In the genomic region with DNA sequence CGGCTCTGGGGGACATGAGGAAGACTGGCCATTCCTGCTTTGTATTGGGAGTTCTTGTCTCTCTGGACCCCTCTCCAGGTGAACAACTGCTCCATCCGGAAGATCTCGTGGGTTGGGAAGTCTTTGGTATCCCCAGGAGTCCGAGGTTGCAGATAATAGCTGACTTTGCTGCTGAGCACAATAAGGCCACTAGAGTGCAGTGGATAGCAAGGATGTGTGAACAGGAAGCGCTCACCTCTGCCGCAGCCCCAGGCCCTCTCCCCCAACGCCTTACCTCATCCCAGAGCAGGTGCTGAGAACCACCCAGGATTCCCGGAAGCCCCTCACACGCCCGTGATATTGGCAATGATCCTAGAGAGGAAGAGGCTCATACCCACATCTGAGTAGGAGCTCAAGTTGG, we compare ENCODE assay signal across 8 mouse cellular contexts. TPM values are rescaled to one million over a fixed set of nuclear protein-coding genes. Genes with fewer than 3 reads are reported as not detected.
A peak's percentile ranks its signal among the peaks of the same experiment; 100 is the strongest.
DNase-seq lines count a peak whose midpoint lies in the region; ATAC-seq and TF ChIP-seq lines count a peak whose summit lies in the region.

No protein-coding gene starts in this region.

- H3K9ac ChIP-seq in hindbrain, embryonic 14.5 days, result no peak overlapping the region
- no peak overlapping the region for H3K9ac ChIP-seq in liver, embryonic 14.5 days (replicated peaks)
- no peak overlapping the region for H3K9ac ChIP-seq in stomach, embryonic 15.5 days

- intact Hi-C loops in left cerebral cortex, adult 2 months (cut with DNase I), result loop anchor here (5.0 kb wide), 2 partner anchors 106 to 196 kb away; a partner anchor contains a TSS

- H3K4me1 ChIP-seq in hindbrain, embryonic 14.5 days (replicated peaks; ENCODE audit: control insufficient read depth, insufficient read depth, low read length), result peaks cover 20% of the 10 kb centered on the region
- H3K4me1 ChIP-seq in liver, embryonic 14.5 days (replicated peaks; ENCODE audit: control insufficient read depth in 2 of 2, insufficient read depth in 2 of 2, low read length in 1 of 2), result peaks cover 0 to 3% of the 10 kb centered on the region in 2 experiments; a peak in 2 of 4 replicates
- H3K4me1 ChIP-seq in stomach, embryonic 15.5 days, result peaks cover 35% of the 10 kb centered on the region

- no peak for DNase-seq in left cerebral cortex, adult 2 months (ENCODE audit: extremely low spot score in 1 of 2, low spot score in 2 of 2)
- DNase-seq in left cerebral cortex, adult 18-20 months (ENCODE audit: low spot score in 2 of 2), result no peak
- peak; percentile 62 for DNase-seq in brain, embryonic 14.5 days (ENCODE audit: low read depth)
- DNase-seq in hindbrain, embryonic 14.5 days (ENCODE audit: low spot score), result peak; percentile 61
- DNase-seq in liver, embryonic 14.5 days (ENCODE audit: low read depth in 3 of 3, low spot score in 3 of 3), result no peak
- DNase-seq in cerebellum, adult 9-11 months, result no peak
- no peak for DNase-seq in ovary, adult 18-20 months (ENCODE audit: low spot score)

- TF ChIP-seq EP300 in liver, embryonic 14.5 days (IDR thresholded peaks at IDR 0.05; ENCODE audit: low read depth), result no peak

- 2% methylated on average over 10 of the region's 10 CpGs for WGBS in hindbrain, embryonic 14.5 days
- 1% methylated on average over 10 of the region's 10 CpGs for WGBS in liver, embryonic 14.5 days (ENCODE audit: insufficient replicate concordance)
- 4% methylated on average over 10 of the region's 10 CpGs for WGBS in stomach, embryonic 15.5 days

- H3K9me3 ChIP-seq in hindbrain, embryonic 14.5 days (ENCODE audit: control insufficient read depth, low read length), result no peaks in the 10 kb centered on the region
- no peaks in the 10 kb centered on the region for H3K9me3 ChIP-seq in liver, embryonic 14.5 days (ENCODE audit: control insufficient read depth, low read length)
- no peaks in the 10 kb centered on the region for H3K9me3 ChIP-seq in stomach, embryonic 15.5 days

- no peak overlapping the region for H3K4me3 ChIP-seq in left cerebral cortex, adult 2 months
- H3K4me3 ChIP-seq in hindbrain, embryonic 14.5 days (replicated peaks; ENCODE audit: low read length), result no peak overlapping the region
- no peak overlapping the region for H3K4me3 ChIP-seq in liver, embryonic 14.5 days (ENCODE audit: insufficient read depth in 1 of 2, low read depth in 2 of 2, low read length in 2 of 2)
- H3K4me3 ChIP-seq in stomach, embryonic 15.5 days (replicated peaks), result peak overlapping the region; percentile 5; the same call in 1 of the 2 replicates

- TF ChIP-seq CTCF in left cerebral cortex, adult 2 months (IDR thresholded peaks at IDR 0.05), result peak; percentile 41
- peak; percentile 63; the same call in 1 of the 2 replicates for TF ChIP-seq CTCF in brain, embryonic 14.5 days (IDR thresholded peaks at IDR 0.05; ENCODE audit: borderline replicate concordance, extremely low read depth, insufficient read depth, insufficient read length)
- TF ChIP-seq CTCF in liver, embryonic 14.5 days (IDR thresholded peaks at IDR 0.05; ENCODE audit: low read depth), result peak; percentile 75

- no peaks in the 10 kb centered on the region for H3K36me3 ChIP-seq in hindbrain, embryonic 14.5 days (replicated peaks; ENCODE audit: control insufficient read depth, insufficient read depth)
- H3K36me3 ChIP-seq in liver, embryonic 14.5 days (replicated peaks; ENCODE audit: control insufficient read depth, insufficient read depth, low read depth), result no peaks in the 10 kb centered on the region
- H3K36me3 ChIP-seq in stomach, embryonic 15.5 days, result no peaks in the 10 kb centered on the region

- H3K27ac ChIP-seq in left cerebral cortex, adult 2 months, result no peak overlapping the region
- no peak overlapping the region for H3K27ac ChIP-seq in hindbrain, embryonic 14.5 days
- no peak overlapping the region for H3K27ac ChIP-seq in liver, embryonic 14.5 days
- H3K27ac ChIP-seq in stomach, embryonic 15.5 days, result no peak overlapping the region

- no peak for ATAC-seq in hindbrain, embryonic 14.5 days (ENCODE audit: low FRiP score)
- no peak for ATAC-seq in liver, embryonic 14.5 days (ENCODE audit: insufficient read depth)
- ATAC-seq in stomach, embryonic 15.5 days (ENCODE audit: insufficient read depth, low FRiP score, low read depth), result no peak

- peaks cover 49% of the 10 kb centered on the region for H3K27me3 ChIP-seq in hindbrain, embryonic 14.5 days (ENCODE audit: control insufficient read depth, insufficient read depth, low read length)
- peaks cover 51% of the 10 kb centered on the region for H3K27me3 ChIP-seq in liver, embryonic 14.5 days (ENCODE audit: control insufficient read depth, insufficient read depth, low read length)
- H3K27me3 ChIP-seq in stomach, embryonic 15.5 days (replicated peaks), result peaks cover 38% of the 10 kb centered on the region

- H3K4me2 ChIP-seq in hindbrain, embryonic 14.5 days (replicated peaks), result no peak overlapping the region
- no peak overlapping the region for H3K4me2 ChIP-seq in liver, embryonic 14.5 days (ENCODE audit: low read depth)
- H3K4me2 ChIP-seq in stomach, embryonic 15.5 days, result peak overlapping the region; percentile 19

- no peak for TF ChIP-seq POLR2A in brain, embryonic 14.5 days (IDR thresholded peaks at IDR 0.05; ENCODE audit: borderline replicate concordance, extremely low read depth, insufficient read depth, insufficient read length, poor library complexity, severe bottlenecking)

RNA-seq across cellular contexts. Expression of a gene that starts 7.4 kb away (rescaled TPM):
- total RNA-seq in left cerebral cortex, adult 2 months (2021), result 1 to 10 TPM; 8.9 to 9.6 TPM
- total RNA-seq in left cerebral cortex, adult 18-20 months (2021), result 10 to 100 TPM in 1 of 2 experiments, 1 to 10 TPM in 1; 6.4 to 12.4 TPM
- 4.9 and 5.4 TPM in 2 replicates for polyA plus RNA-seq in brain, embryonic 14.5 days (2012; rRNA removed)
- 0.81 and 1.4 TPM in 2 replicates for polyA plus RNA-seq in hindbrain, embryonic 14.5 days (2014; fragmentation: Nextera tagmentation; extraction: Ambion mirVana)
- polyA plus RNA-seq in liver, embryonic 14.5 days (2012; rRNA removed), result 0.31 and 0.67 TPM in 2 replicates
- polyA plus RNA-seq in liver, embryonic 14.5 days (2014; fragmentation: Nextera tagmentation; extraction: Ambion mirVana), result 0.17 and 0.43 TPM in 2 replicates
- 7.4 and 8.0 TPM in 2 replicates for polyA plus RNA-seq in stomach, embryonic 15.5 days (2015; fragmentation: Nextera tagmentation; extraction: Ambion mirVana)

RNA-seq across cellular contexts. Expression of a gene that starts 13.3 kb away (rescaled TPM):
- total RNA-seq in left cerebral cortex, adult 2 months (2021), result 10 to 100 TPM; 50.3 to 55.3 TPM
- 10 to 100 TPM; 53.4 to 58.4 TPM for total RNA-seq in left cerebral cortex, adult 18-20 months (2021)
- 43.7 and 54.0 TPM in 2 replicates for polyA plus RNA-seq in brain, embryonic 14.5 days (2012; rRNA removed)
- 49.2 and 50.8 TPM in 2 replicates for polyA plus RNA-seq in hindbrain, embryonic 14.5 days (2014; fragmentation: Nextera tagmentation; extraction: Ambion mirVana)
- polyA plus RNA-seq in liver, embryonic 14.5 days (2012; rRNA removed), result 0.16 and 0.40 TPM in 2 replicates
- polyA plus RNA-seq in liver, embryonic 14.5 days (2014; fragmentation: Nextera tagmentation; extraction: Ambion mirVana), result 0.10 and 0.15 TPM in 2 replicates
- 12.7 and 14.0 TPM in 2 replicates for polyA plus RNA-seq in stomach, embryonic 15.5 days (2015; fragmentation: Nextera tagmentation; extraction: Ambion mirVana)

RNA-seq across cellular contexts. Expression of a gene that starts 30.4 kb away (rescaled TPM):
- total RNA-seq in left cerebral cortex, adult 2 months (2021), result under 1 TPM; 0.44 to 0.45 TPM
- under 1 TPM; 0.53 to 0.80 TPM for total RNA-seq in left cerebral cortex, adult 18-20 months (2021)
- 0.35 and 0.52 TPM in 2 replicates for polyA plus RNA-seq in brain, embryonic 14.5 days (2012; rRNA removed)
- 0.27 and 0.39 TPM in 2 replicates for polyA plus RNA-seq in hindbrain, embryonic 14.5 days (2014; fragmentation: Nextera tagmentation; extraction: Ambion mirVana)
- 0.93 and 1.0 TPM in 2 replicates for polyA plus RNA-seq in liver, embryonic 14.5 days (2012; rRNA removed)
- 0.70 and 0.78 TPM in 2 replicates for polyA plus RNA-seq in liver, embryonic 14.5 days (2014; fragmentation: Nextera tagmentation; extraction: Ambion mirVana)
- 0.40 and 0.48 TPM in 2 replicates for polyA plus RNA-seq in stomach, embryonic 15.5 days (2015; fragmentation: Nextera tagmentation; extraction: Ambion mirVana)

Comparison
In these comparisons a context has a peak if more than half of its experiments do, and no peak if none do; other contexts are left out.
1. DNase-seq: peak in brain, embryonic 14.5 days (single experiment) and hindbrain, embryonic 14.5 days (single experiment); none in left cerebral cortex, adult 2 months (0 of 2), left cerebral cortex, adult 18-20 months (0 of 2), liver, embryonic 14.5 days (0 of 3), cerebellum, adult 9-11 months (single experiment) and ovary, adult 18-20 months (single experiment).
2. Peak in every context shown above with its lines, with median percentiles within 50 percentile points of each other: CTCF ChIP-seq.